Mouse (Mus musculus) splenic B cell, adult 2 months (primary cell): Measurements from ENCODE around the gene Dscam.

Experiments
- DNase-seq: peaks from one replicate; pipeline ENCODE4 v3.0.0-alpha.2; 2011; ENCODE audit warnings: low read depth, low spot score
- H3K27me3 ChIP-seq: 2 replicates; pipeline ENCODE4 v1.6.1; 2012; ENCODE audit warnings: mild to moderate bottlenecking, low read length, moderate library complexity, mixed read lengths; ENCODE audit not compliant: control insufficient read depth, poor library complexity, insufficient read depth, severe bottlenecking
- H3K36me3 ChIP-seq: 2 replicates; pipeline ENCODE4 v1.6.1; 2012; ENCODE audit warnings: mild to moderate bottlenecking, low read length, moderate library complexity, mixed read lengths; ENCODE audit not compliant: control insufficient read depth, poor library complexity, insufficient read depth, severe bottlenecking

Gene Dscam

GRCm38 (mm10) chr16:96673191-96673847 is 497.2 kb downstream of the Dscam start:
- no peak for DNase-seq
- Histone ChIP-seq H3K36me3 (no peaks in the 10 kb centered on the region), H3K27me3 (no peaks in the 10 kb centered on the region)

GRCm38 (mm10) chr16:96671603-96672374 is 498.8 kb downstream of the Dscam start:
- H3K36me3 ChIP-seq, result no peaks in the 10 kb centered on the region
- peak; percentile 70 for DNase-seq
- H3K27me3 ChIP-seq, result no peaks in the 10 kb centered on the region

GRCm38 (mm10) chr16:96669706-96670105 is 500.8 kb downstream of the Dscam start:
- Histone ChIP-seq H3K36me3 (no peaks in the 10 kb centered on the region), H3K27me3 (no peaks in the 10 kb centered on the region)
- DNase-seq, result no peak

GRCm38 (mm10) chr16:96668478-96668877 is 502.1 kb downstream of the Dscam start:
- DNase-seq, result no peak
- no peaks in the 10 kb centered on the region for H3K36me3 ChIP-seq
- H3K27me3 ChIP-seq, result no peaks in the 10 kb centered on the region

GRCm38 (mm10) chr16:96661073-96661472 is 509.5 kb downstream of the Dscam start:
- DNase-seq, result no peak
- no peaks in the 10 kb centered on the region for H3K36me3 ChIP-seq
- H3K27me3 ChIP-seq, result no peaks in the 10 kb centered on the region

- DNase-seq, result no peak
- Histone ChIP-seq H3K27me3 (no peaks in the 10 kb centered on the region), H3K36me3 (no peaks in the 10 kb centered on the region)
These were observed 511.3 kb downstream of the Dscam start for GRCm38 (mm10) chr16:96659275-96659674.

- H3K36me3 ChIP-seq, result no peaks in the 10 kb centered on the region
- H3K27me3 ChIP-seq, result no peaks in the 10 kb centered on the region
- no peak for DNase-seq
These were observed 515.0 kb downstream of the Dscam start for GRCm38 (mm10) chr16:96655548-96655947.

GRCm38 (mm10) chr16:96654054-96654453 is 516.5 kb downstream of the Dscam start:
- DNase-seq, result peak; percentile 62
- no peaks in the 10 kb centered on the region for H3K36me3 ChIP-seq
- H3K27me3 ChIP-seq, result no peaks in the 10 kb centered on the region

GRCm38 (mm10) chr16:96651444-96651843 is 519.1 kb downstream of the Dscam start:
- Histone ChIP-seq H3K27me3 (no peaks in the 10 kb centered on the region), H3K36me3 (no peaks in the 10 kb centered on the region)
- DNase-seq, result no peak

- no peak for DNase-seq
- Histone ChIP-seq H3K27me3 (no peaks in the 10 kb centered on the region), H3K36me3 (no peaks in the 10 kb centered on the region)
These were observed 530.5 kb downstream of the Dscam start for GRCm38 (mm10) chr16:96640101-96640500.

- no peaks in the 10 kb centered on the region for H3K27me3 ChIP-seq
- H3K36me3 ChIP-seq, result no peaks in the 10 kb centered on the region
- no peak for DNase-seq
These were observed 534.6 kb downstream of the Dscam start for GRCm38 (mm10) chr16:96635916-96636315.

- no peak for DNase-seq
- Histone ChIP-seq H3K36me3 (no peaks in the 10 kb centered on the region), H3K27me3 (no peaks in the 10 kb centered on the region)
These were observed 535.8 kb downstream of the Dscam start for GRCm38 (mm10) chr16:96634791-96635143.

- DNase-seq, result no peak
- H3K27me3 ChIP-seq, result no peaks in the 10 kb centered on the region
- no peaks in the 10 kb centered on the region for H3K36me3 ChIP-seq
These were observed 536.3 kb downstream of the Dscam start for GRCm38 (mm10) chr16:96634097-96634790.

GRCm38 (mm10) chr16:96630241-96630640 is 540.3 kb downstream of the Dscam start:
- Histone ChIP-seq H3K36me3 (no peaks in the 10 kb centered on the region), H3K27me3 (no peaks in the 10 kb centered on the region)
- no peak for DNase-seq

- no peak for DNase-seq
- no peaks in the 10 kb centered on the region for H3K27me3 ChIP-seq
- H3K36me3 ChIP-seq, result no peaks in the 10 kb centered on the region
These were observed 540.9 kb downstream of the Dscam start for GRCm38 (mm10) chr16:96629623-96630022.
